Mouse (Mus musculus) hindbrain, postnatal 0 days (tissue): ENCODE results near the gene Tcte1. TPM values are rescaled to one million over a fixed set of nuclear protein-coding genes. Genes with fewer than 3 reads are reported as not detected.
A peak's percentile ranks its signal among the peaks of the same experiment; 100 is the strongest.

Experiments
- ATAC-seq: fragments of 200-750 bp; cut with Nextera tagmentation; 2 replicates; pipeline ENCODE4 v1.8.0; 2017; ENCODE audit warnings: mild to moderate bottlenecking, moderate TSS enrichment, moderate library complexity
- DNase-seq: peaks from one replicate; pipeline ENCODE4 v3.0.0-alpha.2; 2015; ENCODE audit warnings: low spot score
- H3K27ac ChIP-seq: fragments of 300-500 bp; sonication (generic); 2 replicates; pipeline ENCODE4 v1.5.1; 2014; ENCODE audit warnings: mild to moderate bottlenecking
- H3K27me3 ChIP-seq: fragments of 300-500 bp; sonication (generic); 2 replicates; pipeline ENCODE4 v1.6.1; 2014; ENCODE audit warnings: low read length, mixed read lengths; ENCODE audit not compliant: insufficient read depth
- H3K36me3 ChIP-seq: fragments of 300-500 bp; sonication (generic); 2 replicates; pipeline ENCODE4 v1.6.1; 2014; ENCODE audit warnings: low read length, mixed read lengths; ENCODE audit not compliant: insufficient read depth
- H3K4me1 ChIP-seq: fragments of 300-500 bp; sonication (generic); 2 replicates; pipeline ENCODE4 v1.6.1; 2014; ENCODE audit warnings: antibody characterized with exemption, low read length, mixed read lengths; ENCODE audit not compliant: insufficient read depth
- H3K4me2 ChIP-seq: fragments of 300-500 bp; sonication (generic); 2 replicates; pipeline ENCODE4 v1.6.1; 2014; ENCODE audit warnings: low read depth, mild to moderate bottlenecking, low read length, moderate library complexity, mixed read lengths
- H3K4me3 ChIP-seq: fragments of 300-500 bp; sonication (generic); 2 replicates; pipeline ENCODE4 v1.5.1; 2014; ENCODE audit warnings: low read length
- H3K9ac ChIP-seq: fragments of 300-500 bp; sonication (generic); replicated peaks from 2 replicates; pipeline ENCODE4 v1.6.1; 2014; ENCODE audit warnings: mild to moderate bottlenecking, low read length, moderate library complexity, mixed read lengths
- H3K9me3 ChIP-seq: fragments of 300-500 bp; sonication (generic); 2 replicates; pipeline ENCODE4 v1.6.1; 2016; ENCODE audit warnings: low read length, mixed read lengths
- CTCF ChIP-seq: IDR thresholded peaks from 2 replicates; pipeline ENCODE4 v1.5.1; 2016; ENCODE audit warnings: antibody characterized with exemption, control low read depth, low read depth
- WGBS: fragments of 180-500 bp; shearing (Covaris S2); extraction: QIAGEN DNeasy Blood & Tissue Kit; methylation state at CpG from one replicate; pipeline ENCODE4 v1.1.7; 2014; 5-methylcytosine and 5-hydroxymethylcytosine counted together
- polyA plus RNA-seq: library from polyadenylated mRNA; unstranded; fragments of >200 nt; fragmentation: Nextera tagmentation; extraction: Ambion mirVana; gene quantifications from 2 replicates; pipeline ENCODE4 v1.2.1, GENCODE M21; 2015
- total RNA-seq: library from RNA; depleted of rRNA; stranded (reverse); fragments of >200 nt; gene quantifications from 2 replicates; pipeline ENCODE4 v1.2.3, GENCODE M21; 2014

Gene Tcte1
- total and polyA plus RNA-seq, 2 experiments from 2014 or later, result 1.5 to 4.3 TPM

DNA sequence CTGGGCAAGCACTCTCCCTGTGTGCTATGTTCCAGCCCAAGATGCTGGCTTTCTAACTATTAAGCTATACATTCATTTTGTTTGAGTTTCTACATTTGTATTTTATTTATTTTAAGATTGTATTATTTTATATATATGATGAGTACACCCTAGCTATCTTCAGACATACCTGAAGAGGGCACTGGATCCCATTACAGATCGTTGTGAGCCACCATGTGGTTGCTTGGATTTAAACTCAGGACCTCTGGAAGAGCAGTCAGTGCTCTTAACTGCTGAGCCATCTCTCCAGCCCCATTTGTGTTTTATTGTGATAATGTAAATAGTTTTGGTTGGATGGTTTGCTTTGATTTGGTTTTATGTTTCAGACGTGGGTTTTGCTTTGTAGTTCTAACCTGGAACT lies 23.7 kb upstream of the Tcte1 start:
- TF ChIP-seq CTCF, result peak; percentile 40; the same call in 1 of the 2 replicates
- Histone ChIP-seq H3K9ac (no peak overlapping the region), H3K27ac (no peak overlapping the region), H3K27me3 (no peaks in the 10 kb centered on the region), H3K4me2 (no peak overlapping the region), H3K36me3 (no peaks in the 10 kb centered on the region), H3K4me3 (no peak overlapping the region), H3K4me1 (no peaks in the 10 kb centered on the region), H3K9me3 (no peaks in the 10 kb centered on the region)
- DNase-seq (no peak), ATAC-seq (no peak)
- 54% methylated on average over 2 of the region's 2 CpGs for WGBS

DNA sequence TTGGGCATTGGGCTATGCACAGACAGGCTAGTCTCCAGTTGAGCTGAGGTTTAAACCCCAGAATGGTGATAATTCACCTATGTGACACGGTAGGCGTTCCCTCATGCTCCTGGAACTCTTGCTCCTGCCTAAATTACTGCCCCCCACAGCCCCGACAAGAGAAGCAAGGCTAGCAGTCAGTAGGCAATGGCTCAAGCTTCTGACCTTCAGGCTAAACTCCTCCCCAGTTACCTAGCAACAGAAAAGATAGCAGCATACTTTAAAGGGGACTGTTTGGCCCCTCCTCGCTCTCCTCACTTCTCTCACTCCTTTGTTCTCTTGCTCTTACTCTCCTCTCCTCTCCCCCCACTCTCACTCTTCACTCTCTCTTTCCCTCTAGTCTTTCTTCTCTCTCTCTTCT lies 22.3 kb upstream of the Tcte1 start:
- H3K27me3 ChIP-seq, result no peaks in the 10 kb centered on the region
- no peak overlapping the region for H3K4me3 ChIP-seq
- DNase-seq (no peak), ATAC-seq (no peak)
- no peaks in the 10 kb centered on the region for H3K4me1 ChIP-seq
- H3K36me3 ChIP-seq, result no peaks in the 10 kb centered on the region
- no peaks in the 10 kb centered on the region for H3K9me3 ChIP-seq
- TF ChIP-seq CTCF, result no peak
- WGBS, result 30% methylated on average over 4 of the region's 4 CpGs
- no peak overlapping the region for H3K27ac ChIP-seq
- H3K9ac ChIP-seq, result no peak overlapping the region
- H3K4me2 ChIP-seq, result no peak overlapping the region

DNA sequence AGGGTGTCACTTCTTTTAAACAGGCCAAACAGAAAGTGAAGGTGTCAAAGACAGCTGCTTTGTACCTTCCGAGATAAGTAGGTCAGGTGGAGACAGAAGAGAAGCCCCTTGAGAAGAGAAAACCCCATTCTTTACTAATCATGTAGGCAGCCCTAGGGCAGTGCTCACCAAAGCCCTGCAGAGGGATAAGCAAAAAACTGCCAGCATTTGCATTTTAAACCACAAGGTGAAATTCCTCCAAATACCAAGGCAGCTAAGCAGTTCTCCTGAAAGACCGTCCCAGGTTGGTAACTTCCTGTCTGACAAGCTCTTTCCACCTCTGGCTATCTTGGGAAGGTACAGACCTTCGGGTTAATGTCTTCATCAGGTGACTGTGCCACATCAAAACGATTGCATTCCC lies 20.9 kb upstream of the Tcte1 start:
- H3K4me1 ChIP-seq, result peaks cover 3% of the 10 kb centered on the region; the same call in 1 of the 2 replicates
- WGBS, result 54% methylated on average over 4 of the region's 4 CpGs

DNA sequence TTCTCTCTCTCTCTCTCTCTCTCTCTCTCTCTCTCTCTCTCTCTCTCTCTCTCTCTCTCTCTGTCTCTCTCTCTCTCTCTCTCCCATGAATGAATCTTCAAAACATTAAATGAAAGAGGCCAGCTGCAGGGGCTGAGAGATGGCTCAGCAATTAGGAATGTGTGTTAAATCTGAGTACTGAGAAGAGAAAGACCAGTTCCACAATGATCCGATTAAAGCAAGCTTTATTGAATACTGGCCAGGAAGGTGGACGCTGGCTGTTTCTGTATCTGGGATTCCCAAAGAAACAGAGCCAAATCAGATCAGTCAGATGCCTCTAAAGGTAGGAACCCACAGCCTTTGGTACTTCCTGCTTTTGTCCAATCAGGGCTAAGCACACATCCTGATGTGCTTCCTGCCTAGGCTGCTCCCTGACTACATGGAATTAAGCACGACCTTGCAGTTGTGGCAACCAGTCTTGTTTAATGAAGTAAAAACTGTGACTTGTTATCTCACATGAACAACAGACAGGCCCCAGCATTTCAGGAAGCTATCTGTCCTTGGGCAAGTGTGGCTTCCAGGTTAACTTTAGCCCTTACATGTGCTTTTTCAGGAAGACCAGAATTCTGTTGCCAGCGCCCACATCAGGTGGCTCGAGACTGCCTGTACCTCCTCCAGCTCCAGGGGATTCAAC lies 19.8 kb upstream of the Tcte1 start:
- WGBS, result 64% methylated on average over 5 of the region's 5 CpGs
- no peak for ATAC-seq
- H3K9me3 ChIP-seq, result no peaks in the 10 kb centered on the region

More for the DNA sequence above, 20.9 kb upstream of the Tcte1 start:
- Histone ChIP-seq H3K9me3 (no peaks in the 10 kb centered on the region), H3K27ac (no peak overlapping the region), H3K27me3 (no peaks in the 10 kb centered on the region), H3K36me3 (no peaks in the 10 kb centered on the region), H3K4me2 (no peak overlapping the region), H3K4me3 (no peak overlapping the region), H3K9ac (no peak overlapping the region)
- DNase-seq (no peak), ATAC-seq (no peak)
- TF ChIP-seq CTCF, result no peak

DNA sequence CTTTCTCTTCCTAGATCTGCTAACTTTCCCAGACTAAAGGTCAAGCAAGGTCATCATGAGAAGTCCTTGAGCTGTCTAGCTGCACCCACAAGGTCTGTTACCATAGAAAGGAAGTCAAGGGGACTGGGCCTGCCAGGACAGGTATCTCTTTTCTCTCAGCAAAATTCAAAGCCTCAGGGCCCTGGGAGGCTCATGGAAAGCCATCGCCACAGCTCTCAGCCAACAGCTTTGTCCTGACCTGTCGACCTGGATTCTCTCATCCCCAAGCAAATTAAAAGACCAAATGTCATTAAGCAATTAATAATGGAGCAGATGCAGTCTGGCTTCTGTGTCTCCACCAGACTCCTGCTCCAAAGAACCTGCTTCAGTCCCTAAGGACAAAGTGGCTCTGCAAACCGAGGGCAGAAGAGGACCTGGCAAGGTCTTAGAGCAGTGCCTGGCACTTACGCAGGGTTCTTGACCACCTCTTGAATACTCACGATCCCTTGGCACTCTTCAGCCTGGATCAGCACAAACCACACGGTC lies 17.2 kb upstream of the Tcte1 start:
- WGBS, result 64% methylated on average over 6 of the region's 6 CpGs
- Histone ChIP-seq H3K9me3 (no peaks in the 10 kb centered on the region), H3K4me1 (peaks cover 4% of the 10 kb centered on the region; the same call in 1 of the 2 replicates), H3K27me3 (no peaks in the 10 kb centered on the region), H3K9ac (no peak overlapping the region), H3K4me3 (no peak overlapping the region), H3K4me2 (no peak overlapping the region), H3K36me3 (peaks cover 5% of the 10 kb centered on the region; the same call in 1 of the 2 replicates), H3K27ac (no peak overlapping the region)
- DNase-seq, result no peak
- no peak for TF ChIP-seq CTCF
- no peak for ATAC-seq

More for the DNA sequence above, 19.8 kb upstream of the Tcte1 start:
- TF ChIP-seq CTCF, result no peak
- no peak overlapping the region for H3K9ac ChIP-seq
- H3K27ac ChIP-seq, result no peak overlapping the region
- DNase-seq, result no peak
- H3K4me2 ChIP-seq, result no peak overlapping the region
- H3K36me3 ChIP-seq, result no peaks in the 10 kb centered on the region
- H3K27me3 ChIP-seq, result no peaks in the 10 kb centered on the region
- no peak overlapping the region for H3K4me3 ChIP-seq
- H3K4me1 ChIP-seq, result peaks cover 4% of the 10 kb centered on the region; the same call in 1 of the 2 replicates

DNA sequence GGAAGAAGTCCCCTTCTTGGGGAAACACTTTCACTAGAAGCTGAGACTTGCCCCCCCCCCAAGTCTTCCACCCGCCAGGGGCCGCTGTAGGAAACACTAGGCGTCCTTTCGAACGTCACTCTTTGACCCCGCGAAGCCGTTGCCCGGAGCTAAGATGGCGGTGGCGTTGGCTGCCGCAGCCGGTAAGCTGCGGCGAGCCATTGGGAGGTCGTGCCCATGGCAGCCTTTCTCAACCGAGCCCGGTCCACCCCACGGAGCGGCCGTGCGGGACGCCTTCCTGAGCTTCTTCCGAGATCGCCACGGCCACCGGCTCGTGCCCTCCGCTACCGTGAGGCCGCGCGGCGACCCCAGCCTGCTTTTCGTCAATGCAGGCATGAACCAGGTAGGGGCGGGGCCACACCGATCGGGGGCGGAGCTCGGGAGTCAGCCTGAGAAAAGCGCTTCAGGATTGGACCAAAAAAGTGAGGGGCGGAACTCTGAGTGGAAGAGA lies 16.5 kb upstream of the Tcte1 start, which contains the start of gene Aars2:
Aars2 (plus strand) TSS at position 142 of the 490 bp plus-strand sequence.
- Histone ChIP-seq H3K9me3 (no peaks in the 10 kb centered on the region), H3K36me3 (peaks cover 5% of the 10 kb centered on the region; the same call in 1 of the 2 replicates), H3K27ac (peak within 1 kb of the TSS; percentile 93), H3K4me2 (peak within 1 kb of the TSS; percentile 56), H3K9ac (peak within 1 kb of the TSS; percentile 81), H3K4me3 (peak within 1 kb of the TSS; percentile 84), H3K4me1 (peaks cover 4% of the 10 kb centered on the region; the same call in 1 of the 2 replicates), H3K27me3 (no peaks in the 10 kb centered on the region)
- under 1% methylated on average over 42 of the region's 42 CpGs for WGBS
- peak; percentile 97 for DNase-seq
- peak; percentile 96 for ATAC-seq
- peak; percentile 92 for TF ChIP-seq CTCF

DNA sequence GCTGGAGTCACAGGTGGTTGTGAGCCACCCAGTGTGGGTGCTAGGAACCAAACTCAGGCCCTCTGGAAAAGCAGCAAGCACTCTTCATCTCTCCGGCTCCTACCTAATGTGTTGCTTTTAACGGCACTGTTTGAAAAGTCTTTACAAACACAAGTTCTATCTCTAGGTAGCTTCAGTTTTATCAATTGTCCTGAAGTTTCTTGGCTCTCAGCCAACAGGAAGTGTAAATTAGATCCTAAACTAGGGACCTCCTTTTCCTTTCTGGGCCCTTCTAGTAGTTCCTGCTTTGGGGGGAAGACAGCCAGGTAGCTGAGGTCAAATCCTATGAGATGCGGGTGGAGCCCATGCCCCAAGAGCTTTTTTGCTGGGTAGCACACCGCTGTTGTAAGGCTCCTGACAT lies 12.4 kb upstream of the Tcte1 start:
- WGBS, result 95% methylated on average over 4 of the region's 4 CpGs
- no peak overlapping the region for H3K27ac ChIP-seq
- no peak overlapping the region for H3K4me2 ChIP-seq
- H3K9ac ChIP-seq, result no peak overlapping the region
- H3K36me3 ChIP-seq, result peaks cover 9% of the 10 kb centered on the region; the same call in 1 of the 2 replicates
- H3K4me3 ChIP-seq, result no peak overlapping the region
- peaks cover 4% of the 10 kb centered on the region; the same call in 1 of the 2 replicates for H3K4me1 ChIP-seq
- no peak for DNase-seq
- no peaks in the 10 kb centered on the region for H3K9me3 ChIP-seq
- TF ChIP-seq CTCF, result no peak
- no peak for ATAC-seq
- no peaks in the 10 kb centered on the region for H3K27me3 ChIP-seq
